Mouse (Mus musculus): ENCODE results near the gene Slc6a13.
A peak's percentile ranks its signal among the peaks of the same experiment; 100 is the strongest.
"Not testable (repeated sequence)": the region's sequence is repeated elsewhere in the genome, so short reads cannot be mapped to it uniquely, and the experiment has no call there.

Gene Slc6a13

GRCm38 (mm10) chr6:121326486-121327069 lies 26.6 kb downstream of the Slc6a13 start:
- DNase-seq (ENCODE audit: extremely low spot score, low spot score), result no peak

DNA sequence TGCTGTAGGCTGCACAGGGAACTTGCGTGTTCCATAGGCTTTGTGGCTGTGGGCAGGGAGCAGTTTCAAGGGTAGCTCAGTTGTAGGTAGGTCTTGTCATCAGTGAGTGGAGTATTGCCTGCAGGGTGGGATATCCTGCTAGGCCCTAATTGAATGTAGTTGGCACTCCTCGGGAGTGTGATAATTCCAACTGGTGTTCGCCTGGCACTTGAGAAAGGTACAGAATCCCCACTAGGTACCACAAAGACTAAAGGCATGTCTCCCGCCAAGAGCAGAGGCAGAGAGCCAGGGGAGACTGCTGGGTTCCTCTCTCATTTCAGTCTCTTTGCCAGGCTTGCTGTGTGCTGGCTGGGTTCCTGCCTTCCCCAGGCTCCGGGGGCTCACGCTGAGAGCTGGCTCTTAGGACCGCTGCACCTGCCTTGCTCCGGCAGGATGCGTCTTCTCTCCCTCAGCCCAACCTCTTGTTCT lies 28.4 kb downstream of the Slc6a13 start:
- DNase-seq (ENCODE audit: extremely low spot score, low spot score), result no peak

DNA sequence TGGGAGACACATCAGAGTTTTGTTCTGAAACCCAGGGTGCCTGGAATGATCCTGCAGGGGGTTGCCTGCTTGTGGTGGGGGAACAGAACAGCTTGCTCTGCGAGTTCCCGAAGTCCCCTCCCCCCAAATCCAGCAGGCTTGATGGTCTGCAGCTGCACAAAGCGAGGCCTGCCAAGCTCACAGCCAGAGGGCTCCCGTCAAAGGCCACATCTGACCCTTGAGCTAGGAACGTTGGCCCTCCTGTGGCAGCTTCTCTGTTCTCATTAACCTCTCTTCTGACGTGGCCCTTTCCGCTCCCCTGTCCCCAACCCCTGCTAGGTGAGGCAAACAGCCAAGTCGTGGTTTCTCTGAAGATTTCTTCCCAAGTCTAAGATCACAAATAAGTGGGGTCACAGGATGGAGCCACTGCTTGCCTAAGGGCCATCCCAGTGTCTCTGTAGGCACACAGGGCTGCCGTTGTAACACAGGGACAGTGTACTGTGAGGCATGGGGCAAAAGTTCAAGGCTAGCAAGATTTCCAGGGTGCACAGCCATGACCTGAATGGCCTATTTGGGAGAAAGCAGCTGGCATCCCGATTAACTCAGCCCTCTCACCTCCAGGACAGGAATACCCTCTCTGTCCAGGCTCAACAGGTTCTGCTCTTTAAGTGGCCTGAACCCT lies 30.0 kb downstream of the Slc6a13 start:
- peak; percentile 57 for DNase-seq (ENCODE audit: extremely low spot score, low spot score)

GRCm38 (mm10) chr6:121335841-121336240 lies 35.8 kb downstream of the Slc6a13 start:
- DNase-seq (ENCODE audit: extremely low spot score, low spot score), result no peak

DNA sequence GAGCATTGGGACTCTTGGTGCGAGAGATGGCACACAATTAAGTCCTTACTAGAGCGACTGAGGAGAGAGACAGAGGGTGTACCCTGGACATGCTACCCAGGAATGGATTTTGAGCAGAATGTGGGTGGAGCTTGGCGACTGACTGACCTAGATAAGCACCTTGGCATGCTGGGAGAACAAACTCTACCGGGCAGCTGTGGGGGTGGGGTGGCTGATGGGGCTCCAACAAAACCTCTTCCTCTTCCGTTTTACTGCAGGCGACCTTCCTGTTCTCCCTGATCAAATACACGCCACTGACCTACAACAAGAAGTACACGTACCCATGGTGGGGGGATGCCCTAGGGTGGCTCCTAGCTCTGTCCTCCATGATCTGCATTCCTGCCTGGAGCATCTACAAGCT lies 36.5 kb downstream of the Slc6a13 start:
- no peak for DNase-seq (ENCODE audit: extremely low spot score, low spot score)

DNA sequence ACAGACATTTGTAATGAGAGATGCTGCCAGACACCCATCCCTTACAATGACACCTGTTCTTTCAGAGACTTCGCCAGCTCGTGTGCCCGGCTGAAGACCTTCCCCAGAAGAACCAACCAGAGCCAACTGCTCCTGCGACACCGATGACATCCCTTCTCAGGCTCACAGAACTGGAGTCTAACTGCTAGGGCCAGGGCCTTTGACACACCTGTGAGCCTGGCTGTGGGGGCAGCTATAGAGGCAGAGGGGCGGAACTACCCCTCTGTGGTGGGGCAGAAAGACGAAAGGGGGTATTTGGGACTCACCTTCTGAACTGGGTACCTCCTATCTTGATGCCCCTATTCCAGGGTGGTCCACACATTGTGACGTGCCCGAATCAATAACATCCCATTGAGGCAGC lies 37.2 kb downstream of the Slc6a13 start:
- no peak for DNase-seq (ENCODE audit: extremely low spot score, low spot score)

- DNase-seq (ENCODE audit: extremely low spot score, low spot score), result peak; percentile 85
Observed at GRCm38 (mm10) chr6:121337770-121338518, 37.9 kb downstream of the Slc6a13 start.

DNA sequence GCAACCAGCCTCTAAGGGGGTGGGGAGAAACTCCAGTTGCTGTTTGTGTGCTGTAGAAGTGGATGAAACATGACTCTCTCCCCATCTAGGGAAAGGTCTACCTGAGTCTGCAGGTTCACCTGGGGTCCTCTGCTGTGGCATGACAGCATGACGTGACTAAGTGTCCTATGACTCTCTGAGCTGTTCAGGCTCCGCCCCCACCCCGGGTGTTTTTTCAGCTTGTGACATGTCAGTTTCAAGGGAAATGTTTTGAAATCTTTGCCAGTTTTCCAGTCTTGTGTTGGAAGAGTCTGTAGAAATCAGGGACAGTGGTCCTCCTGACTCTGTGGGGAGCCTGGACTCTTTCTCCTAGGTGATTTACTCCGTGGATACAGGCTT lies 38.5 kb downstream of the Slc6a13 start:
- no peak for DNase-seq (ENCODE audit: extremely low spot score, low spot score)

DNA sequence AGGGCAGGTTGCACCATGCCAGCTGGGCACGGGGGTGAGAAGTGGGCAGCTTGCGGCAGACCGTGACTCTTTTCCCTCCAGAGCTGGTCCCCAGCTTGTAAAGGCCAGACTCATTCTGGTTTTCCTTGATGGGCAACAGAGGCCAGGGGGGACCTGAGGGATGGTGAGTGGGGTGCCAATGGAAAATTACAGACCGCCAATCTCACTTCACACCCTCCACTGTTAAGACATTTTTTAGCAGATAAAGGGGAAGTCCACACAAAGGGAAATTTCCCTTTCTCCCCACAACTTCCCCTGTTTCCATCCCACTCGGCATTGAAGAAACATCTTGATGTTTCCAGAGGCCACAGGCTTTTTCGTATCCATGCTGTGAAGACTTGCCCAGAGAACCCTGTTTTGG lies 41.6 kb downstream of the Slc6a13 start:
- no peak for DNase-seq (ENCODE audit: extremely low spot score, low spot score)

GRCm38 (mm10) chr6:121343026-121343770 lies 43.2 kb downstream of the Slc6a13 start, which contains the start of gene Slc6a12:
Gene Slc6a12 (plus strand): TSS chr6:121343076.
- DNase-seq (ENCODE audit: extremely low spot score, low spot score), result no peak

- no peak for DNase-seq (ENCODE audit: extremely low spot score, low spot score)
Observed at GRCm38 (mm10) chr6:121343771-121344123, 43.7 kb downstream of the Slc6a13 start.

- DNase-seq (ENCODE audit: extremely low spot score, low spot score), result no peak
Observed at GRCm38 (mm10) chr6:121344329-121344728, 44.3 kb downstream of the Slc6a13 start.

DNA sequence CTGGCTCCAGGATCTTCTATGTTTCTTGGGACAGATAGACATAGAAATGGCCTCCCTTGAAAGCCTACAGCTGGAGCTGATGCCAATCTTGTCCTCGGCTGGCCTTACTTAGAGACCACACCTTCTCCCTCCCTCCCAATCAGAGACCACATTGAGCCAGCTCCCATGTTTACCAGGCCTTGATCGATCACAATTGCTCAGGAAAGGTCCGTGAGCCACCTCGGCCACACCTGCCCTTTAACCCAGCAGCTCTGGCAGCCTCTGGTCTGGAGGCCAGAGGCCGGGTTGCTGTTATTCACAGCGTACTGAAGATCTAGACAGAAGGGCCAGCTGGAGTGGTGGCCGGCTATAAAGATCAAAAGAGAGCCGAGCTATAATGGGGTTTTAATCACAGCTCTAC lies 46.4 kb downstream of the Slc6a13 start:
- DNase-seq (ENCODE audit: extremely low spot score, low spot score), result no peak

DNA sequence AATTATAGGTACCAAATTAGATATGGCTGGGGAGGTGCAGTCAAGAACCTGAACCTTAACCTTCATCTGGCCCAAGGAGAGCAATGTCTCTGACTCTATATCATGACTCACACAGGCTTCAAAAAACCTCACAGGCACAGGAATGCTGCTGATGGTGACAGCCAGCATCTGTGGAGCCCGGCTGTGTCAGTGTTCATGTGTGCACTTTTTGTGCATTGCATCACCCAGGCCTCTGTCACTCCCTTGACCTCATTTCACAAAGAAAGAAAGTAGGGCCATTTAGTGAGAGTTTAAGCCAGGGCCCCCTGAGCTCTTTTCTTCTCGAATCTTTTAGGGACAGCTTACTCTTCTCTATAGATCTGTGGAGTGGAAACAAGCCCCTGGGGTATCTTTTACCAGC lies 52.2 kb downstream of the Slc6a13 start:
- DNase-seq (ENCODE audit: extremely low spot score, low spot score), result no peak

GRCm38 (mm10) chr6:121356041-121356440 lies 56.0 kb downstream of the Slc6a13 start:
- DNase-seq (ENCODE audit: extremely low spot score, low spot score), result no peak

- no peak for DNase-seq (ENCODE audit: extremely low spot score, low spot score)
Observed at GRCm38 (mm10) chr6:121357232-121357631, 57.2 kb downstream of the Slc6a13 start.

- DNase-seq (ENCODE audit: extremely low spot score, low spot score), result no peak
Observed at GRCm38 (mm10) chr6:121363061-121363460, 63.0 kb downstream of the Slc6a13 start.

DNA sequence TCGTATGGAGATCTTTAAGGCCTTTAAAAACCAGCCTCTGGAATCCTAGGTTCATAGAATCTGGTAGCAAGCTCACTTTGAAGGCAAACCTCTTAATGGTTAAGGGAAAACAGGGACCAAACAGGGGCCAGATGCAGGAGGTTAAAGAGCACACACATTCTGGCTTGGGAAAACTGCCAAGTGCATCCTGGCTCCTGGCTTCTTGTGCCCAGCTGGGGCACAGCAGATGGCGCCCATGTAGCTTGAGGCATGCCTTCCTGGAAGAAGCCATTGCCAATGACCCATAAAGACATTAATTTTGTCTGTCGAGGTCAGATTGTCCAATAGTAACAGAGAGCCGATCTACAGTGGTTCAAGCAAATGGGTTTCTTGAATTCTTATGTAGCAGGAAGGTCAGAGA lies 63.9 kb downstream of the Slc6a13 start:
- no peak for DNase-seq (ENCODE audit: extremely low spot score, low spot score)

DNA sequence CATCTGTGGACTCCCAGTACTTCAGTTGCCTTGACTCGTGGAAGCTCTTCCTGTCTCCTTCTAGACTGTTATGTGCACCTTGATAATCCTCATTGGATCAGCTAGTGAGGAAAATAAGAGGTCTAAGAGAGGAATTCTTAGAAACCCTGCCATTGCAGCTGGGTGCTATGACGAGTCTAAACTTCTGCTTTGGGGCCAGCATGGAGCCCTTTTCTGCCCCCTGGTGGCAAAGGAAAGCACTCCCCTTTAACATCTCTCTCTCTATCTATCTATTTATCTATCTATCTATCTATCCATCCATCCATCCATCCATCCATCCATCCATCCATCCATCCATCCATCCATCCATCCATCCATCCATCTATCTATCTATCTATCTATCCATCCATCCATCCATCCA lies 66.5 kb downstream of the Slc6a13 start:
- not testable (repeated sequence) for DNase-seq (ENCODE audit: extremely low spot score, low spot score)

DNA sequence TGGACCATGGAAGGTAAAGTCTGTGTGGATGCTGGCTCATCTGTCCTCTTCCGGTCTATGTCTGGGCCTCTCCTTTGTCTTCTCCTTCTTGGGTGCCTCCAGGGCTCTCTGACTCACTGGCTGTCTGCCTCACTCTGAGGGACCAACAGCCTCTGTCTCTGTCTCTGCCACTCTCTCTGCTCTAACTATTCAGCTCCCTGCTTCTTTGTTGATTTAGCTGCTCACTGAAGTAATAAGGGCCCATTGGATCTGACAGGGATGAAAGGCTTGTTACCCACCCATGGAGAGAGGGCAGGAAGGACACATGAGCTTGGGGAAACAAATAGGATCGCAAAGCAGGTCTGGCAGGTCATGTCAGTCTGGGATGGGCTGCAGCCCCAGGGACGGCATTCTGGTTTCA lies 67.1 kb downstream of the Slc6a13 start:
- DNase-seq (ENCODE audit: extremely low spot score, low spot score), result no peak

- no peak for DNase-seq (ENCODE audit: extremely low spot score, low spot score)
Observed at GRCm38 (mm10) chr6:121371197-121371980, 71.4 kb downstream of the Slc6a13 start.
